Mouse (Mus musculus) midbrain, embryonic 10.5 days (tissue): ENCODE measurements around the gene Slc7a14. TPM values are rescaled to one million over a fixed set of nuclear protein-coding genes. Genes with fewer than 3 reads are reported as not detected.

Experiments
- DNase-seq: peaks from one replicate; pipeline ENCODE4 v3.0.0-alpha.2; 2017; ENCODE audit warnings: low spot score
- H3K27ac ChIP-seq: fragments of 300-500 bp; sonication (generic); replicated peaks from 2 replicates; pipeline ENCODE4 v1.5.1; 2016; ENCODE audit warnings: mild to moderate bottlenecking
- H3K27me3 ChIP-seq: fragments of 300-500 bp; sonication (generic); 2 replicates; pipeline ENCODE4 v1.6.1; 2016; ENCODE audit warnings: low read depth, mild to moderate bottlenecking; ENCODE audit not compliant: poor library complexity, severe bottlenecking
- H3K36me3 ChIP-seq: fragments of 300-500 bp; sonication (generic); 2 replicates; pipeline ENCODE4 v1.6.1; 2016; ENCODE audit warnings: mild to moderate bottlenecking, moderate library complexity
- H3K4me1 ChIP-seq: fragments of 300-500 bp; sonication (generic); 2 replicates; pipeline ENCODE4 v1.6.1; 2016
- H3K4me3 ChIP-seq: fragments of 300-500 bp; sonication (generic); 2 replicates; pipeline ENCODE4 v1.5.1; 2016; ENCODE audit warnings: mild to moderate bottlenecking, moderate library complexity
- H3K9me3 ChIP-seq: fragments of 300-500 bp; sonication (generic); replicated peaks from 2 replicates; pipeline ENCODE4 v1.6.1; 2016; ENCODE audit warnings: mild to moderate bottlenecking
- WGBS: fragments of 180-500 bp; shearing (Covaris S2); methylation state at CpG from one replicate; pipeline ENCODE4 v1.1.7; 2016; 5-methylcytosine and 5-hydroxymethylcytosine counted together
- polyA plus RNA-seq: library from polyadenylated mRNA; unstranded; fragments of >200 nt; fragmentation: Nextera tagmentation; extraction: Ambion mirVana; gene quantifications from 2 replicates; pipeline ENCODE4 v1.2.1, GENCODE M21; 2016

Slc7a14 gene
- polyA plus RNA-seq: 0.39 and 0.53 TPM in 2 replicates

DNA sequence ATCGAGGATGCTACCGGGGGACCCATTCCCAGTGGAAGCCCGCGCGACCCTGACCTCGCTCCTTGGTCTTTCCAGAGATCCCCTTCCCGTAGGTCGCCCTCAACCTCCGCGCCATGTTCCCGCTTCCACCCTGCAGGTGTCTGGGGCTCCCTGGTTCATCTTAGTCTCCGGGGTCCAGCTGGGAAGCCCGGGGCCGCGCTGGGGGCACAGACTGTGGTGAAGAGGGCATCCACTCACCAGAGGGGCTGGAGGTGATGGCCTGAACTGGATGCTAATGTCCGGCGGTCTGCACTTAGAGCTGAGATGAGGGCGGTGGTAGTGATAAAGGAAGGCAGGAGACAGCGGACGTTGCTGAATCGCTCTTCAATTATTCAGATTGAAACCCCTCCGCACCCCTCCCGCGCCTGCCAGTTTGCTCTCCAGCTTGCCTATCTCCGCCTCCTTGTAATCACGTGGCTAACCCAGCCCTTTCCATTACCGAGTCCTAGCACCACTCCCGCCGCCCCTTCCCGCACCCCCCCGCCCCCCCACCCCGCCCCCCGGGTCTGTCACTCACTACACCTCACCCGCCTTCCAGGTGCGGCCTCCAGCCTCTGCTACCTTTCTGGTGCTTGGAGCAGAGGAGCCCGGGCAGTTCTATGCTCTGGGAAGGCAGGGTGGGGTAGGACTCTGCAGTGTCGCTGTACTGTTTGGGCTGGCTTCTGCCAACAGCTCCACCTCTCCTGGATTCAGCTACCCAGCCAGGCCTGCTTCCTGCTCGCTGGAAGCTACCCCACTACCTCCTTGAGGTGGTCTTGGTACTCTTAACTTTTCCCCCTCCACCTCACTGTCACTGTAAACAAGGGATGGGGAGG, at the start of gene Slc7a14:
Gene Slc7a14, minus strand, starts transcription at position 445 of the 854 bp plus-strand sequence.
- Histone ChIP-seq H3K4me1 (peaks cover 17% of the 10 kb centered on the region), H3K27ac (peak within 1 kb of the TSS; percentile 42; the same call in 1 of the 2 replicates), H3K4me3 (peak within 1 kb of the TSS; percentile 64), H3K27me3 (peaks cover 37% of the 10 kb centered on the region), H3K36me3 (no peaks in the 10 kb centered on the region), H3K9me3 (no peaks in the 10 kb centered on the region)
- under 1% methylated on average over 34 of the region's 38 CpGs for WGBS
- peak; percentile 44 for DNase-seq

DNA sequence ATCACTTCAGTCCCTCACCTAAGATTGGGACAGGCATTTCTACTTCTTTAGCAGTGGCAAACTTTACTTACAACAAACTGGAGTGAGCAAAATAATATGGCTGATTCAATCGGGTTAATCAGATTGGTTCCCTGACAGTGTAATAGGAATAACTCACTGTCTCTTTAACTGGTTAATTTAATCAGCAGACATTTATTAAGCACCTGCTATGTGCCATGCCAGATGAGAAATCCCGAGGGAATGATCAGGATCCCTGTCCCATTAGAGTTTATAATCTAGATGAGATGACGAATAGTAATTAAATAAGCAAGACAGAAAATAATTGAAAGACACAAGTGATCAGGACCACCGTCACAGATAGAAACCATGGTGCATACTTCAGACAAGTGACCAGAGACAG, 36.4 kb upstream of the Slc7a14 start:
- no peak for DNase-seq
- Histone ChIP-seq H3K9me3 (no peaks in the 10 kb centered on the region), H3K27me3 (no peaks in the 10 kb centered on the region), H3K4me1 (no peaks in the 10 kb centered on the region), H3K4me3 (no peak overlapping the region), H3K27ac (no peak overlapping the region), H3K36me3 (no peaks in the 10 kb centered on the region)
- 89% methylated on average over 4 of the region's 4 CpGs for WGBS

DNA sequence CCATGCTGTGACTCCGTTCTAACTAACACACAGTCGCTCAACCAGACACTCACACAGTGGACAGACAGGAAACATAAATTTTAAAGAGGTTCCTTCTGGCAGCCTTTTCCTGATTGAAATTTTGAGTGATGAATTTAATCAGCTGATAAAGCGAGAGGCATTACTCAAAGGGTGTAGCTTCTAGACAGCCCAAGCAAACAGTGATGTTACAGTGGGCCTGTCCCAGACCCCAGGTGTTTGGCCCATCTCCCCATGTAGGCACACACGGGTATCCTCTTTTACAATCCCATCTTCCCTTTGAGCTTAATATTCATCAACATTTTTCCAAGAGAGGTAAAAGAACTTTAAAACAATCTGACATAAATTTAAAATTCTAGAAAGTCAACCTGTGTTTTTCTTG, 35.6 kb upstream of the Slc7a14 start:
- no peaks in the 10 kb centered on the region for H3K9me3 ChIP-seq
- WGBS: 87% methylated on average over 4 of the region's 4 CpGs
- no peak overlapping the region for H3K4me3 ChIP-seq
- H3K27ac ChIP-seq: no peak overlapping the region
- DNase-seq: no peak
- H3K36me3 ChIP-seq: no peaks in the 10 kb centered on the region
- no peaks in the 10 kb centered on the region for H3K4me1 ChIP-seq
- no peaks in the 10 kb centered on the region for H3K27me3 ChIP-seq

DNA sequence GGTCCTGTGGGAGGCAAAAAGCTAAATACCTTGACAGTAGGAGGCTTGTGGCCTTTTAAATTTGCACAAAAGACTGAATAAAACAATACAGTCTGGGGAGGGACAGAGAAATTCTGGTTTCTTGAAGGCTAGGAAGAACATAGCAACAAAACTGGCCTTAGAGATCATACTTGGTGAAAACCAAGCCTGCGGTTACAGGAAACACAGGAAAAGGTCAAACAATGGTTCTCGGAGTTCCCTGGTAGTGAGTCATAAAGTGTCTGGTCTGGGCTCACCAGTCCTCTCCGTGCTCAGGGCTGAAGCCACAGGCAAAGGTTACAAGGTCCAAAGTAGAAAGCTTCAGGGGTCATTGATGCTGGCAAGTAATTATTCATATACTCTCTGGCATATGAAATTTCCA, 29.1 kb upstream of the Slc7a14 start:
- Histone ChIP-seq H3K4me1 (no peaks in the 10 kb centered on the region), H3K4me3 (no peak overlapping the region), H3K27me3 (no peaks in the 10 kb centered on the region), H3K36me3 (no peaks in the 10 kb centered on the region), H3K9me3 (no peaks in the 10 kb centered on the region), H3K27ac (no peak overlapping the region)
- 77% methylated on average over 3 of the region's 3 CpGs for WGBS
- no peak for DNase-seq

DNA sequence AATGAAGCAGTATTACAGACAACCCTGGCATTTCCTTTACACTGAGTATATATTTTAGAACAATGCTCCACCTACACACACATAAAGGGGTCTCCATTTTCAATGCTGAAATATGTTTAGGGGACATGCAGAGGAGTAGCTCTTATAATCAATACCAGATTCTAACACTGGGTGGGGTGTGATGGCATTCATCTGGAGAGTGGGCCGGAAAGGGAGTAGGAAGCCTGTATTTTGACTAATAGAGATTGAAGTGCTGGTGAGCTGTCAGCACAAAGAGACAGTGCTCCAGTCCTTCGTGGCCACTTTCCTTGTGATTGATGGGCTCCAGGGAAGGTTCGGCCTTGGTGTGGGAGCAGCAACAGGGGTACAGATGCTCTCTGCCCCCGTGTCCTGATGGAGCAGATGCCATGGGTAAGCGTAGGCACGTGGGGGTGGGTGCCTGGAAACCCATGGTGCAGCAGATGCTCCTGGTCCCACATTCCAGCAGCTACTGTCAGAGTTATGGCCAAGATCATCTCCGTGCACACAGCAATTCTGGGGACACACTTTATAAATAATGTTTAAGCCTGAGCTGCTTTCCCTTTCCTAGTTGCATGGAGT, 18.2 kb upstream of the Slc7a14 start:
- no peaks in the 10 kb centered on the region for H3K9me3 ChIP-seq
- DNase-seq: no peak
- 83% methylated on average over 7 of the region's 7 CpGs for WGBS
- no peaks in the 10 kb centered on the region for H3K36me3 ChIP-seq
- no peaks in the 10 kb centered on the region for H3K27me3 ChIP-seq
- no peak overlapping the region for H3K27ac ChIP-seq
- no peaks in the 10 kb centered on the region for H3K4me1 ChIP-seq
- H3K4me3 ChIP-seq: no peak overlapping the region

DNA sequence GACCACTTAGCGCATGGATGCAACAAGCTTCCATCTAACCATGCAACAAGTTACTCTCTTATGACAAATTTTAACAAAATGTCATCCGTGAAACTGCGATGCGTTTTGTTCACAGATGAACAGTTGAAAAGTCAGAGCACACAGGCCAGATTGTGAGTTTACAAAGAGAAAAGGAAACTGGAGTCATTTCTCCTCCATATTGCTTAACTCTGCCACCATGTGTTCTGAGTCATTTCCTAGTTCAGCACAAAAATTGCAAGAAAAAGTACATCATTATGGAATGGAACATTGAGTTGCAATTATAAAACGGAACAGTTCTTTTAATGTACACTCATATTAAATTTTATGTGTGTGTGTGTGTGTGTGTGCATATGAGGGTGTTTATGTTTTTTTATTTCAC, 17.6 kb upstream of the Slc7a14 start:
- WGBS: 97% methylated on average over 5 of the region's 5 CpGs
- DNase-seq: no peak

DNA sequence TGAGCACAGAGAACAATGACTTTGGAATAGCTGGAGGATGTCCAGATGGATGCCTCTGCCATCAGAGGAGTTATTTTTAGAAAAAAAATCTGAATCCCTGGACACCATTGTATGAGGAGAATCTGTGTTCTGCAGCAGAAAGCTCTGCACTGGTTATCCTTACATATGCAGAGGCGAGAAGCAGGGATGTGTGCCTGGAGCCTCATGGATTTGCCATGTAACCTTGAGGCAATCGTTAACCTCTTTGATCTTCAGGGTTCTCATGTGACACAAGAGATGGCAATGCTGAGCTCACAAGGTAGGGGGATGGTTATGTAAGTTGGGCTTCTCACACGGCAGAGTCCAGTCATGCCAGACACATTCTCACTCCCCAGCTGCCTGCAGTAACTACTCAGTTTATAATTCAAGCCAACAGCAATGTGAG, 14.1 kb upstream of the Slc7a14 start:
- Histone ChIP-seq H3K9me3 (no peaks in the 10 kb centered on the region), H3K27me3 (no peaks in the 10 kb centered on the region), H3K27ac (no peak overlapping the region), H3K4me3 (no peak overlapping the region), H3K36me3 (no peaks in the 10 kb centered on the region), H3K4me1 (no peaks in the 10 kb centered on the region)
- WGBS: 76% methylated on average over 3 of the region's 3 CpGs
- DNase-seq: no peak

More for the DNA sequence above, 17.6 kb upstream of the Slc7a14 start:
- Histone ChIP-seq H3K9me3 (no peaks in the 10 kb centered on the region), H3K4me3 (no peak overlapping the region), H3K36me3 (no peaks in the 10 kb centered on the region), H3K27me3 (no peaks in the 10 kb centered on the region), H3K27ac (no peak overlapping the region), H3K4me1 (no peaks in the 10 kb centered on the region)

DNA sequence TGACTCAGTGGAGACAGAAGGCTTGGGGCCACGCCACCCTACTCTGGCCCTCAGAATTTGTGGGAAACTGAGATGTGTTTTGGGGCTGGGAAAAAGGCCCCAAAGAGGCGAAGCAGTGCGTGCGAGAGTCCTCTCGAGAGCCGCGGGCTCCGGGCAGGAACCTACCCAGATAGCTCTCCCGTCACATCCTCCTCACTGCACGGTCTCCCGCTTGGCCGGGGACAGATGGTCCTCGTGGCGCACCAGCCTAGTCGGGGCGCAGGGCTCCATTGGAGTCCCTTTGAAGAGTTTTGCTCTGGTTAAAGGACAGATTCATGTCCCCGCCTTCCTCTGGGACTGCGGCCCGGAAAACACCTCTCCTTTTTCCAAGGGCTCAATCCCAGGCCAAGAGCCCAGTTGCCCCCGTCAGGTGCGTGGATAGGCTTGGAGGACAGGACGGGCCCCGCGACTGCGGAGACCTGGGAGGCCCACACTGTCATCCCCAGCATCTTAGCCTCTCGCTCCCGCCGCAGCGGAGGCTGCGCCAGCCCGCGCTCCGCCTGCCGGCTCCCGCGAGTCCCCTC, 726 bp downstream of the Slc7a14 start:
- WGBS: 1% methylated on average over 36 of the region's 36 CpGs
- peak overlapping the region; percentile 42; the same call in 1 of the 2 replicates for H3K27ac ChIP-seq
- peak overlapping the region; percentile 64 for H3K4me3 ChIP-seq
- H3K4me1 ChIP-seq: peaks cover 17% of the 10 kb centered on the region
- H3K36me3 ChIP-seq: no peaks in the 10 kb centered on the region
- H3K9me3 ChIP-seq: no peaks in the 10 kb centered on the region
- peak; percentile 19 for DNase-seq
- H3K27me3 ChIP-seq: peaks cover 37% of the 10 kb centered on the region

DNA sequence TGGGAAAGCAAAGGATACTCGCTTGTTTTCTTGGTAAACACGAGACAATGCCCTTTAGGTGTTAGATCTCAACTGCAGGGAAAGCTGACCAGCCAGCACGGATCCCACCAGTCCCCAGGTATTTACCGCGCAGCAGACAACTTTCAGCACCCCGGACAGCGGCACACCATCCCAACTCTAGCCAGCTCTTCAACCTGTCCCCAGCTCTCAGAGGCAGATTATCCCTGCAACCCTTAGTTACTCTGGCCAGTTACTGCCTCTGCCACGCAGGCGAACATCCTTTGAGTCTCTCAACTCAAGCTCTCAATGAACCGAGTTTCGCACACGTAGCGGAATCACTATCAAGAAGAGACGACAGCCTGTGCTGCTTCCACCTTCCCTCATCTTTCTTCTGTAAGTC, 1.3 kb downstream of the Slc7a14 start:
- DNase-seq: peak; percentile 75
- 2% methylated on average over 14 of the region's 14 CpGs for WGBS
- Histone ChIP-seq H3K36me3 (no peaks in the 10 kb centered on the region), H3K27me3 (peaks cover 37% of the 10 kb centered on the region), H3K9me3 (no peaks in the 10 kb centered on the region), H3K27ac (no peak overlapping the region), H3K4me1 (peaks cover 17% of the 10 kb centered on the region), H3K4me3 (peak overlapping the region; percentile 64)

DNA sequence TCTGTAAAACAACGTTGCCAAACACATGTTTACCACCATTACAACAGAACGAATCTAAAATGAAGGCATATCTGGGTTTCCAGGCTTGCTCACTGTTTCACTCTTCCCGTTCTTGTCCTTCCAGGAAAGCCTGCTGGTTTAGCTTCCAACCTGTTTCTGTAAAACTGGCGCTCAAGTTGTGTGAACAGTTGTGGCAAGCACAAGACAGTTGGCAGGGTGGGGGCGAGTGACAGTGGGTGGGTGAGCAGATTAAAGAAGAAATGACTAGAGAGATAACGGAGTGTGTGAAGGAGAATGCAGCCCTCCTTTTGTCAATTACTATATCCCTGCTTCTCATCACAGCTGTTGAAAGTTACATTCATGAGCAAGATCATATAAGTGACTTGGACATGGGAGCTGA, 2.2 kb downstream of the Slc7a14 start:
- no peak overlapping the region for H3K27ac ChIP-seq
- no peak overlapping the region for H3K4me3 ChIP-seq
- peaks cover 17% of the 10 kb centered on the region for H3K4me1 ChIP-seq
- WGBS: 89% methylated on average over 6 of the region's 6 CpGs
- no peaks in the 10 kb centered on the region for H3K36me3 ChIP-seq
- DNase-seq: no peak
- H3K27me3 ChIP-seq: peaks cover 37% of the 10 kb centered on the region
- H3K9me3 ChIP-seq: no peaks in the 10 kb centered on the region

DNA sequence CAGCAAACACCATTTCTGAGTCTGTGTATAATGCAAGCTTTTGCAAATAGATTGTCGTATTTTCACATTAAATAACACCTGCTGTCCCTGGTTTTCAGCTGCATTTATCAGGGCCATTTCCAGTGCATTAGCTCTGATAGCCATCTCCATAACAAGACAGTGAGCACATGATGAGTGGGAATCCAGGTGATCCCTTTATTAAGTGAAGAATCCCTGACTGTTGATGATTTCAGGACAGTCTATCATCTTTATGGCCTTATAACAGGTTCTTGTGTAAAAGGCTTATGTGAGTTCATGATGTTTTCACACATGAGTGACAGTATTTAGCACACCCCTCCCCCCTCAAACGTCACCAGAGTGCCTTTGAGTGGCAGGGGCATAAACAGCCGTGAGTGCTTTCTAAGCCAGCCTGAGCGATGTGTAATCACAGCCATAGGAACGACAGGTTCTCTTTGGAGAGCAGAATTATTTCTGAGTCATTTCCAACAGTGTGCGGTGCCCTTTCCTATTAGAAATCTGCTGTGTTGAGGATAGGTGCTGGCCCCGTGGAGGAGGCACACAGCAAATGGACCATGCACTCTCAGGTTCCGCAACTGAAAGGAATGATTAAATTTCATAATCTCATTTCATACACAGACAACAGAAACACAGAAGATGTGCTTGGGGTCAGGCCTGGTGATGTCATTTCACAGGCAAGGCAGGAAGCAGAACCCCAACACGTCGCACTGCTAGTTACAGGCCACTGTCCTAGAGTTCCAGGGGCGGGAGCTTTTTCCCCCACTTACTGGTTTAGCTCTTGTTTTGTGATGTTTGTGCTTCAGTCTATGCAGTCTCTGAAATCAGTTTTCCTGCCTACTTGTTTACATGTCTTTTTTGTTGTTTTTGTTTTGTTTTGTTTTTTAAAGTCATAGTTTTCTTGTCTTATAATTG, 18.2 kb downstream of the Slc7a14 start:
- H3K27me3 ChIP-seq: no peaks in the 10 kb centered on the region
- no peaks in the 10 kb centered on the region for H3K4me1 ChIP-seq
- no peaks in the 10 kb centered on the region for H3K9me3 ChIP-seq
- no peak overlapping the region for H3K27ac ChIP-seq
- H3K36me3 ChIP-seq: no peaks in the 10 kb centered on the region
- WGBS: 81% methylated on average over 11 of the region's 11 CpGs
- no peak overlapping the region for H3K4me3 ChIP-seq
- no peak for DNase-seq

DNA sequence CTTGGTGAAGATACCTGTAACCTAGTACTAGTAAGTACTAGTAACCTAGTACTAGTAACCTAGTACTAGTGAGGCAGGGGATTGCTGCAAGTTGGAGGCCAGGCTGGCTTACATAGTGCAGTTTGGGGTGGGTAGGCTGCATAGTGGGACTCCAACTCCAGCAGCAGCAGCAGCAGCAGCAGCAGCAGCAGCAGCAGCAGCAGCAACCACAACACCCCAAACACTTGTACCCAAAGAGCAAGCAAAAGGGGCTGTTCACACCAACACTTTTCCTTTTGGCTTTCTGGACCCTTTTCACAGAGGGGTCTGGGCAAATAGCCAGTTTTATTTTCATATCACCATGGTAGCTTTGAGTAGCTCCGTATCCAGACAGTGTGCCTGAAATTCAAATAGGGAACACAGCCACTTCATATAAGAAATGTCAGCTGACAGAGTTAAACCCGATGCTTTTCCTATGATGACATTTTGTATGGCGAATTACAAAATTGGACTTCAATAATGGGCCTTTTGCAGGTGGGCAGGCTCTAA, 22.7 kb downstream of the Slc7a14 start:
- Histone ChIP-seq H3K27me3 (no peaks in the 10 kb centered on the region), H3K9me3 (no peaks in the 10 kb centered on the region), H3K4me3 (no peak overlapping the region), H3K4me1 (no peaks in the 10 kb centered on the region), H3K27ac (no peak overlapping the region), H3K36me3 (no peaks in the 10 kb centered on the region)
- DNase-seq: no peak
- 90% methylated on average over 3 of the region's 3 CpGs for WGBS
